Mouse (Mus musculus) testis, adult 2 months (tissue): ENCODE results near the gene Plppr4.

Experiments used
- CTCF ChIP-seq: fragments of 200-500 bp; IDR thresholded peaks from 2 replicates; pipeline ENCODE4 v1.5.1; 2012; ENCODE audit warnings: low read depth, mild to moderate bottlenecking, inconsistent platforms, low read length, moderate library complexity; ENCODE audit not compliant: control insufficient read depth, insufficient read depth, insufficient replicate concordance
- POLR2A ChIP-seq: fragments of 200-500 bp; IDR thresholded peaks from 2 replicates; pipeline ENCODE4 v1.6.1; 2012; ENCODE audit warnings: low read depth, mild to moderate bottlenecking, inconsistent platforms, low read length, moderate library complexity; ENCODE audit not compliant: control insufficient read depth

DNA sequence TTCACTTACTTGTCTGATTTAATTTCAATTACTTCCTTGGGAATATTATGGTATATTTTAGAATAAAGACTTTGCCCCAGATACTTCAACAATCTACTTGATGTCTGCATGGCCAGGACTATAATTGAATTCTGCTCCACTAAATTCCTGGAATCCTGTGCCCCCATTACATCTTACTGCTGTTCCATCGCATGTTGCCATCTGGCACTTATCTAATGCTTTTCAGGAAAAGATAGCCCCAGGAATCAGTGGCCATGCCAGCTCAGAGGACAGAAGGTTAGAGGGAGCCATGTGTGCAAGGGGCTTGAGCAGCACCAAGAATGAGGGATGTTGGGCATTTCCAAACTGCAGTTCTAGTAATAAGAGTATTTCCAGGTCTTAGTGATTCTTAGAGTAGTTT, 14.3 kb downstream of the Plppr4 start:
- no peak for TF ChIP-seq POLR2A
- TF ChIP-seq CTCF: no peak
